Mouse (Mus musculus): Measurements from ENCODE around the gene Miga1.

Miga1 gene

GRCm38 (mm10) chr3:152284759-152285158, 55.4 kb downstream of the Miga1 start:
- no peak for DNase-seq

- DNase-seq = no peak
These were observed 55.9 kb downstream of the Miga1 start for GRCm38 (mm10) chr3:152284306-152284705.

- no peak for DNase-seq
These were observed 58.1 kb downstream of the Miga1 start for GRCm38 (mm10) chr3:152282126-152282525.

GRCm38 (mm10) chr3:152278431-152278830, 61.8 kb downstream of the Miga1 start:
- DNase-seq = no peak

GRCm38 (mm10) chr3:152277912-152278311, 62.3 kb downstream of the Miga1 start:
- no peak for DNase-seq

- no peak for DNase-seq
These were observed 63.3 kb downstream of the Miga1 start for GRCm38 (mm10) chr3:152276935-152277334.

- DNase-seq = no peak
These were observed 65.2 kb downstream of the Miga1 start for GRCm38 (mm10) chr3:152275008-152275407.

GRCm38 (mm10) chr3:152272974-152273685, 67.1 kb downstream of the Miga1 start:
- DNase-seq = no peak

- DNase-seq = no peak
These were observed 68.3 kb downstream of the Miga1 start for GRCm38 (mm10) chr3:152271876-152272275.

GRCm38 (mm10) chr3:152271071-152271710, 69.0 kb downstream of the Miga1 start:
- DNase-seq = peak; percentile 67

GRCm38 (mm10) chr3:152268099-152268498, 72.1 kb downstream of the Miga1 start:
- no peak for DNase-seq

- DNase-seq = no peak
These were observed 74.2 kb downstream of the Miga1 start, which contains the start of gene Nexn for GRCm38 (mm10) chr3:152266036-152266421. TSS of gene Nexn (minus strand) at chr3:152266350.

GRCm38 (mm10) chr3:152265351-152266035, 74.7 kb downstream of the Miga1 start:
- peak; percentile 76 for DNase-seq

- DNase-seq = no peak
These were observed 75.4 kb downstream of the Miga1 start for GRCm38 (mm10) chr3:152264830-152265229.

- no peak for DNase-seq
These were observed 75.8 kb downstream of the Miga1 start for GRCm38 (mm10) chr3:152264374-152264773.

- peak; percentile 24 for DNase-seq
These were observed 78.3 kb downstream of the Miga1 start for GRCm38 (mm10) chr3:152261948-152262347.

GRCm38 (mm10) chr3:152261436-152261835, 78.8 kb downstream of the Miga1 start:
- no peak for DNase-seq

GRCm38 (mm10) chr3:152260362-152260761, 79.8 kb downstream of the Miga1 start:
- no peak for DNase-seq

- DNase-seq = peak; percentile 89
These were observed 80.8 kb downstream of the Miga1 start for GRCm38 (mm10) chr3:152259409-152259808.

- no peak for DNase-seq
These were observed 82.7 kb downstream of the Miga1 start for GRCm38 (mm10) chr3:152257528-152257927.

- DNase-seq = no peak
These were observed 89.7 kb downstream of the Miga1 start for GRCm38 (mm10) chr3:152250487-152250886.

- DNase-seq = no peak
These were observed 92.5 kb downstream of the Miga1 start for GRCm38 (mm10) chr3:152247708-152248107.

- no peak for DNase-seq
These were observed 94.8 kb downstream of the Miga1 start for GRCm38 (mm10) chr3:152245273-152245910.
